Mouse (Mus musculus) forebrain, embryonic 12.5 days (tissue): Measurements from ENCODE around the gene Isy1. TPM values are rescaled to one million over a fixed set of nuclear protein-coding genes. Genes with fewer than 3 reads are reported as not detected.

ENCODE experiments used
- ATAC-seq: fragments of 200-750 bp; cut with Nextera tagmentation; 2 replicates; pipeline ENCODE4 v1.8.0; 2017; ENCODE audit warnings: moderate TSS enrichment; ENCODE audit not compliant: low FRiP score
- H3K27ac ChIP-seq: fragments of 300-500 bp; sonication (generic); 2 replicates; pipeline ENCODE4 v1.5.1; 2016; ENCODE audit warnings: mild to moderate bottlenecking
- H3K27me3 ChIP-seq: fragments of 300-500 bp; sonication (generic); 2 replicates; pipeline ENCODE4 v1.6.1; 2016; ENCODE audit warnings: mild to moderate bottlenecking
- H3K36me3 ChIP-seq: fragments of 300-500 bp; sonication (generic); replicated peaks from 2 replicates; pipeline ENCODE4 v1.6.1; 2016; ENCODE audit warnings: mild to moderate bottlenecking
- H3K4me1 ChIP-seq: fragments of 300-500 bp; sonication (generic); 2 replicates; pipeline ENCODE4 v1.6.1; 2016
- H3K4me2 ChIP-seq: fragments of 300-500 bp; sonication (generic); 2 replicates; pipeline ENCODE4 v1.6.1; 2016; ENCODE audit warnings: mild to moderate bottlenecking, moderate library complexity
- H3K4me3 ChIP-seq: fragments of 300-500 bp; sonication (generic); replicated peaks from 2 replicates; pipeline ENCODE4 v1.5.1; 2016; ENCODE audit warnings: mild to moderate bottlenecking
- H3K9ac ChIP-seq: fragments of 300-500 bp; sonication (generic); 2 replicates; pipeline ENCODE4 v1.6.1; 2016; ENCODE audit warnings: mild to moderate bottlenecking
- H3K9me3 ChIP-seq: fragments of 300-500 bp; sonication (generic); 2 replicates; pipeline ENCODE4 v1.6.1; 2016
- WGBS: fragments of 180-500 bp; shearing (Covaris S2); methylation state at CpG from one replicate; pipeline ENCODE4 v1.1.7; 2016; 5-methylcytosine and 5-hydroxymethylcytosine counted together
- polyA plus RNA-seq: library from polyadenylated mRNA; unstranded; fragments of >200 nt; fragmentation: Nextera tagmentation; extraction: Ambion mirVana; gene quantifications from 2 replicates; pipeline ENCODE4 v1.2.1, GENCODE M21; 2016

The Isy1 gene
- polyA plus RNA-seq, 1 experiment from 2014 or later = 68.1 TPM

- Histone ChIP-seq H3K9ac (no peak overlapping the region), H3K4me1 (peaks cover 23% of the 10 kb centered on the region), H3K36me3 (peaks cover 50% of the 10 kb centered on the region), H3K9me3 (no peaks in the 10 kb centered on the region), H3K4me3 (no peak overlapping the region), H3K4me2 (no peak overlapping the region), H3K27me3 (no peaks in the 10 kb centered on the region), H3K27ac (no peak overlapping the region)
- ATAC-seq = no peak
- WGBS = 91% methylated on average over 13 of the region's 13 CpGs
These were observed 6.6 kb upstream of the Isy1 start for GRCm38 (mm10) chr6:87845031-87845695.

- Histone ChIP-seq H3K9ac (no peak overlapping the region), H3K9me3 (no peaks in the 10 kb centered on the region), H3K36me3 (peaks cover 40% of the 10 kb centered on the region), H3K27ac (no peak overlapping the region), H3K4me1 (peaks cover 20% of the 10 kb centered on the region), H3K27me3 (no peaks in the 10 kb centered on the region), H3K4me2 (no peak overlapping the region), H3K4me3 (no peak overlapping the region)
- 31% methylated on average over 1 of the region's 1 CpGs for WGBS
- ATAC-seq = no peak
These were observed 3.7 kb upstream of the Isy1 start for GRCm38 (mm10) chr6:87842254-87842653.

GRCm38 (mm10) chr6:87841635-87842034 is 3.0 kb upstream of the Isy1 start:
- Histone ChIP-seq H3K36me3 (peaks cover 40% of the 10 kb centered on the region), H3K9ac (no peak overlapping the region)

GRCm38 (mm10) chr6:87839797-87840341 is 1.3 kb upstream of the Isy1 start:
- ATAC-seq = no peak
- no peak overlapping the region for H3K4me3 ChIP-seq
- 72% methylated on average over 11 of the region's 11 CpGs for WGBS

More at GRCm38 (mm10) chr6:87841635-87842034, 3.0 kb upstream of the Isy1 start:
- Histone ChIP-seq H3K4me2 (no peak overlapping the region), H3K4me1 (peaks cover 20% of the 10 kb centered on the region), H3K27ac (no peak overlapping the region), H3K9me3 (no peaks in the 10 kb centered on the region), H3K4me3 (no peak overlapping the region), H3K27me3 (no peaks in the 10 kb centered on the region)
- no peak for ATAC-seq
- WGBS = 82% methylated on average over 8 of the region's 8 CpGs

GRCm38 (mm10) chr6:87835695-87836094 is 2.9 kb downstream of the Isy1 start, which contains the start of gene Gm45140:
Gm45140 (minus strand) TSS chr6:87835795.
- H3K4me2 ChIP-seq = no peak within 1 kb of the TSS
- no peak within 1 kb of the TSS for H3K9ac ChIP-seq
- H3K4me3 ChIP-seq = no peak within 1 kb of the TSS
- H3K27me3 ChIP-seq = no peaks in the 10 kb centered on the region
- H3K4me1 ChIP-seq = peaks cover 21% of the 10 kb centered on the region
- H3K36me3 ChIP-seq = peaks cover 30% of the 10 kb centered on the region
- H3K9me3 ChIP-seq = no peaks in the 10 kb centered on the region
- H3K27ac ChIP-seq = no peak within 1 kb of the TSS
- ATAC-seq = no peak
- 94% methylated on average over 7 of the region's 7 CpGs for WGBS

More at GRCm38 (mm10) chr6:87839797-87840341, 1.3 kb upstream of the Isy1 start:
- no peak overlapping the region for H3K27ac ChIP-seq
- H3K27me3 ChIP-seq = no peaks in the 10 kb centered on the region
- no peak overlapping the region for H3K4me2 ChIP-seq
- peaks cover 21% of the 10 kb centered on the region for H3K4me1 ChIP-seq
- H3K9me3 ChIP-seq = no peaks in the 10 kb centered on the region
- H3K9ac ChIP-seq = no peak overlapping the region
- H3K36me3 ChIP-seq = peaks cover 32% of the 10 kb centered on the region

- Histone ChIP-seq H3K27ac (no peak overlapping the region), H3K4me2 (no peak overlapping the region), H3K4me3 (no peak overlapping the region), H3K27me3 (no peaks in the 10 kb centered on the region), H3K4me1 (no peaks in the 10 kb centered on the region), H3K9ac (no peak overlapping the region), H3K9me3 (no peaks in the 10 kb centered on the region), H3K36me3 (peaks cover 98% of the 10 kb centered on the region)
- WGBS = 94% methylated on average over 2 of the region's 2 CpGs
- no peak for ATAC-seq
These were observed 18.2 kb downstream of the Isy1 start for GRCm38 (mm10) chr6:87820366-87820765.

- H3K4me1 ChIP-seq = peaks cover 19% of the 10 kb centered on the region
- WGBS = 93% methylated on average over 5 of the region's 5 CpGs
- no peak overlapping the region for H3K4me2 ChIP-seq
- H3K4me3 ChIP-seq = no peak overlapping the region
- no peaks in the 10 kb centered on the region for H3K9me3 ChIP-seq
- H3K9ac ChIP-seq = no peak overlapping the region
- H3K27me3 ChIP-seq = no peaks in the 10 kb centered on the region
- H3K27ac ChIP-seq = no peak overlapping the region
- H3K36me3 ChIP-seq = peaks cover 56% of the 10 kb centered on the region
- no peak for ATAC-seq
These were observed 24.1 kb downstream of the Isy1 start for GRCm38 (mm10) chr6:87814486-87814885.

- no peak overlapping the region for H3K4me3 ChIP-seq
- H3K9me3 ChIP-seq = no peaks in the 10 kb centered on the region
- peak overlapping the region; percentile 93 for H3K4me2 ChIP-seq
- H3K4me1 ChIP-seq = peaks cover 19% of the 10 kb centered on the region
- peaks cover 38% of the 10 kb centered on the region for H3K36me3 ChIP-seq
- 88% methylated on average over 1 of the region's 1 CpGs for WGBS
- H3K27ac ChIP-seq = no peak overlapping the region
- peak overlapping the region; percentile 80; the same call in 1 of the 2 replicates for H3K9ac ChIP-seq
- no peaks in the 10 kb centered on the region for H3K27me3 ChIP-seq
- ATAC-seq = no peak
These were observed 25.9 kb downstream of the Isy1 start for GRCm38 (mm10) chr6:87812656-87813055.

GRCm38 (mm10) chr6:87811675-87812338 is 26.8 kb downstream of the Isy1 start, which contains the start of gene Rab43:
Rab43 (minus strand) TSS chr6:87812164.
- ATAC-seq = peak; percentile 97
- WGBS = under 1% methylated on average over 53 of the region's 56 CpGs
- peaks cover 29% of the 10 kb centered on the region for H3K36me3 ChIP-seq

GRCm38 (mm10) chr6:87810713-87811669 is 27.6 kb downstream of the Isy1 start:
- no peaks in the 10 kb centered on the region for H3K27me3 ChIP-seq
- peaks cover 19% of the 10 kb centered on the region for H3K4me1 ChIP-seq
- H3K4me3 ChIP-seq = peak overlapping the region; percentile 73
- under 1% methylated on average over 72 of the region's 77 CpGs for WGBS
- H3K9ac ChIP-seq = peak overlapping the region; percentile 80
- peak; percentile 71 for ATAC-seq
- no peaks in the 10 kb centered on the region for H3K9me3 ChIP-seq
- H3K36me3 ChIP-seq = peaks cover 21% of the 10 kb centered on the region
- H3K27ac ChIP-seq = peak overlapping the region; percentile 36; the same call in 1 of the 2 replicates
- H3K4me2 ChIP-seq = peak overlapping the region; percentile 93

More at GRCm38 (mm10) chr6:87811675-87812338, 26.8 kb downstream of the Isy1 start, which contains the start of gene Rab43:
- Histone ChIP-seq H3K27ac (peak within 1 kb of the TSS; percentile 56), H3K27me3 (no peaks in the 10 kb centered on the region), H3K4me3 (peak within 1 kb of the TSS; percentile 73), H3K4me2 (peak within 1 kb of the TSS; percentile 93), H3K9ac (peak within 1 kb of the TSS; percentile 80), H3K9me3 (no peaks in the 10 kb centered on the region), H3K4me1 (peaks cover 19% of the 10 kb centered on the region)

- WGBS = 38% methylated on average over 6 of the region's 6 CpGs
- Histone ChIP-seq H3K27ac (no peak overlapping the region), H3K4me1 (peaks cover 19% of the 10 kb centered on the region), H3K27me3 (no peaks in the 10 kb centered on the region), H3K9ac (peak overlapping the region; percentile 80; the same call in 1 of the 2 replicates), H3K4me2 (peak overlapping the region; percentile 93), H3K9me3 (no peaks in the 10 kb centered on the region), H3K36me3 (peaks cover 14% of the 10 kb centered on the region), H3K4me3 (peak overlapping the region; percentile 73)
- ATAC-seq = no peak
These were observed 28.3 kb downstream of the Isy1 start for GRCm38 (mm10) chr6:87810311-87810710.
